Mouse (Mus musculus) forebrain, embryonic 11.5 days (tissue): ENCODE data around the gene C1qb. TPM values are rescaled to one million over a fixed set of nuclear protein-coding genes. Genes with fewer than 3 reads are reported as not detected.

Experiments used
- polyA plus RNA-seq: library from polyadenylated mRNA; unstranded; fragments of >200 nt; fragmentation: Nextera tagmentation; extraction: Ambion mirVana; gene quantifications from 2 replicates; pipeline ENCODE4 v1.2.1, GENCODE M21; 2014

C1qb gene
- polyA plus RNA-seq, 1 experiment from 2014 or later: 21.1 TPM

Other genes starting within 250 kb of the C1qb start
- gene Ephb2, start 50.2 kb downstream of the C1qb start, polyA plus RNA-seq: 35.8 and 36.9 TPM in 2 replicates
- gene C1qc, start 6.9 kb upstream of the C1qb start, polyA plus RNA-seq: 10.0 and 10.7 TPM in 2 replicates
- gene C1qa, start 12.6 kb upstream of the C1qb start, polyA plus RNA-seq: 8.2 and 11.3 TPM in 2 replicates
- gene Epha8, start 70.6 kb upstream of the C1qb start, polyA plus RNA-seq: 0.72 and 0.77 TPM in 2 replicates
- 5.9 and 6.7 TPM in 2 replicates for gene Zbtb40, start 162.6 kb upstream of the C1qb start, polyA plus RNA-seq